Mouse (Mus musculus) midbrain, embryonic 16.5 days (tissue): ENCODE data around the gene Col2a1. TPM values are rescaled to one million over a fixed set of nuclear protein-coding genes. Genes with fewer than 3 reads are reported as not detected.
A peak's percentile ranks its signal among the peaks of the same experiment; 100 is the strongest.

Experiments used
- ATAC-seq: fragments of 200-750 bp; cut with Nextera tagmentation; 2 replicates; pipeline ENCODE4 v1.8.0; 2017; ENCODE audit warnings: moderate TSS enrichment
- H3K27ac ChIP-seq: fragments of 300-500 bp; sonication (generic); 2 replicates; pipeline ENCODE4 v1.5.1; 2014; ENCODE audit warnings: mild to moderate bottlenecking, low read length, mixed read lengths
- H3K27me3 ChIP-seq: fragments of 300-500 bp; sonication (generic); 2 replicates; pipeline ENCODE4 v1.6.1; 2014; ENCODE audit warnings: low read depth, low read length, mixed read lengths; ENCODE audit not compliant: control insufficient read depth, insufficient read depth
- H3K36me3 ChIP-seq: fragments of 300-500 bp; sonication (generic); 2 replicates; pipeline ENCODE4 v1.6.1; 2014; ENCODE audit warnings: mild to moderate bottlenecking, low read length, moderate library complexity, mixed read lengths; ENCODE audit not compliant: control insufficient read depth, insufficient read depth
- H3K4me1 ChIP-seq: fragments of 300-500 bp; sonication (generic); 2 replicates; pipeline ENCODE4 v1.6.1; 2014; ENCODE audit warnings: mild to moderate bottlenecking, low read length, mixed read lengths; ENCODE audit not compliant: control insufficient read depth, insufficient read depth
- H3K4me2 ChIP-seq: fragments of 300-500 bp; sonication (generic); 2 replicates; pipeline ENCODE4 v1.6.1; 2014; ENCODE audit warnings: mild to moderate bottlenecking, low read length, mixed read lengths
- H3K4me3 ChIP-seq: fragments of 300-500 bp; sonication (generic); 2 replicates; pipeline ENCODE4 v1.5.1; 2014; ENCODE audit warnings: low read depth, mild to moderate bottlenecking, low read length, moderate library complexity, mixed read lengths
- H3K9ac ChIP-seq: fragments of 300-500 bp; sonication (generic); 2 replicates; pipeline ENCODE4 v1.6.1; 2014; ENCODE audit warnings: low read depth, low read length, mixed read lengths
- H3K9me3 ChIP-seq: fragments of 300-500 bp; sonication (generic); replicated peaks from 2 replicates; pipeline ENCODE4 v1.6.1; 2014; ENCODE audit warnings: mild to moderate bottlenecking, low read length, mixed read lengths; ENCODE audit not compliant: control insufficient read depth, poor library complexity, severe bottlenecking
- WGBS: fragments of 180-500 bp; shearing (Covaris S2); extraction: QIAGEN DNeasy Blood & Tissue Kit; methylation state at CpG from one replicate; pipeline ENCODE4 v1.1.7; 2014; 5-methylcytosine and 5-hydroxymethylcytosine counted together
- polyA plus RNA-seq: library from polyadenylated mRNA; unstranded; fragments of >200 nt; fragmentation: Nextera tagmentation; extraction: Ambion mirVana; gene quantifications from 2 replicates; pipeline ENCODE4 v1.2.1, GENCODE M21; 2015

The Col2a1 gene
- polyA plus RNA-seq, 1 experiment from 2014 or later = 22.6 TPM

- H3K4me1 ChIP-seq = peaks cover 2% of the 10 kb centered on the region; the same call in 1 of the 2 replicates
- no peaks in the 10 kb centered on the region for H3K36me3 ChIP-seq
- no peaks in the 10 kb centered on the region for H3K9me3 ChIP-seq
- no peaks in the 10 kb centered on the region for H3K27me3 ChIP-seq
- no peak overlapping the region for H3K4me3 ChIP-seq
- ATAC-seq = no peak
- no peak overlapping the region for H3K27ac ChIP-seq
- no peak overlapping the region for H3K9ac ChIP-seq
- H3K4me2 ChIP-seq = no peak overlapping the region
- WGBS = 16% methylated on average over 4 of the region's 4 CpGs
These were observed 48.8 kb downstream of the Col2a1 start for GRCm38 (mm10) chr15:97955742-97956141.

GRCm38 (mm10) chr15:97955286-97955685 is 49.2 kb downstream of the Col2a1 start:
- Histone ChIP-seq H3K9me3 (no peaks in the 10 kb centered on the region), H3K4me2 (no peak overlapping the region), H3K9ac (no peak overlapping the region), H3K27me3 (no peaks in the 10 kb centered on the region), H3K36me3 (no peaks in the 10 kb centered on the region), H3K27ac (no peak overlapping the region), H3K4me1 (peaks cover 2% of the 10 kb centered on the region; the same call in 1 of the 2 replicates), H3K4me3 (no peak overlapping the region)
- 72% methylated on average over 1 of the region's 1 CpGs for WGBS
- ATAC-seq = no peak

DNA sequence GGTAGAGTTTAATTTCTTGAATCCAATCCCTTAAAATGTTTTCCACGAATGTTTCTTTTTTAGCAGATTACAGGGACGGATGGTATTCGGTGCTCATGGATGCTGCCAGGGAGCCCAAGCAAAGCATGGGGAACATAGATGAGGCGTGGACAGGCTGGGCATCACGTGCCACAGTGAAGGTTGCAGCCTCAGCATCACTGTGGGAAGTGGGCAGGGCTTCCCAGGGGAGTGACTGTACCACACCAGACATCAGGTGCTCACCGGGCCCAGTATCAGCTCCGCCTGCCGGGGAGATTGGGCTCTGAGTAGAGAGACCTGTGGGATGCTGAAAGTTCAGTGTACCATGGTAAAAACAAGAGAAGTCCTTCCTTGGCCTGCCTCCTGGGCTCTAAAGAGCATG is 49.8 kb downstream of the Col2a1 start:
- Histone ChIP-seq H3K27ac (no peak overlapping the region), H3K9me3 (no peaks in the 10 kb centered on the region), H3K4me3 (no peak overlapping the region), H3K9ac (no peak overlapping the region), H3K4me2 (no peak overlapping the region), H3K4me1 (peaks cover 2% of the 10 kb centered on the region; the same call in 1 of the 2 replicates), H3K27me3 (no peaks in the 10 kb centered on the region), H3K36me3 (no peaks in the 10 kb centered on the region)
- 88% methylated on average over 8 of the region's 8 CpGs for WGBS
- no peak for ATAC-seq

DNA sequence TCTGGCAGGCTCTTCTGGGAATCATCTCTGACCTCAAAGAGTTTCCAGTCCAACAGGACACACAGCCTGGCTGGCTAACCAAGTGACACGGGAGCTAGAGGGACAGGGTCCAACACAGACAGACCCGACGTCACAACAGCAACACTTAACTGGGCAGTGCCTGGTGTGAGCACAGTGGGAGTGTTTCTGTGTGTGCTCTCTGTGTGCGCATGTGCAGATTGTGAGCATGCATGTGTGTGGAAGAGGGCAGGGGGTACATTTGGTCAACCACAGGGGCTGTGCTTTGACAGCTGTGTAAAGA is 51.7 kb downstream of the Col2a1 start:
- Histone ChIP-seq H3K4me3 (no peak overlapping the region), H3K4me2 (peak overlapping the region; percentile 21), H3K9ac (no peak overlapping the region), H3K36me3 (no peaks in the 10 kb centered on the region), H3K9me3 (no peaks in the 10 kb centered on the region), H3K4me1 (peaks cover 2% of the 10 kb centered on the region; the same call in 1 of the 2 replicates), H3K27ac (no peak overlapping the region), H3K27me3 (no peaks in the 10 kb centered on the region)
- 0 out of 2 replicates have a peak, but pooled peaks have one; percentile 30 for ATAC-seq
- 75% methylated on average over 4 of the region's 4 CpGs for WGBS

GRCm38 (mm10) chr15:97952137-97952888 is 52.2 kb downstream of the Col2a1 start:
- ATAC-seq = peak; percentile 77
- Histone ChIP-seq H3K9ac (no peak overlapping the region), H3K27me3 (no peaks in the 10 kb centered on the region), H3K9me3 (no peaks in the 10 kb centered on the region), H3K4me1 (peaks cover 2% of the 10 kb centered on the region; the same call in 1 of the 2 replicates), H3K27ac (no peak overlapping the region), H3K4me2 (peak overlapping the region; percentile 21), H3K36me3 (no peaks in the 10 kb centered on the region), H3K4me3 (no peak overlapping the region)
- 13% methylated on average over 16 of the region's 16 CpGs for WGBS

GRCm38 (mm10) chr15:97950240-97950639 is 54.3 kb downstream of the Col2a1 start:
- Histone ChIP-seq H3K9ac (no peak overlapping the region), H3K4me3 (no peak overlapping the region), H3K27me3 (no peaks in the 10 kb centered on the region), H3K27ac (no peak overlapping the region), H3K9me3 (no peaks in the 10 kb centered on the region), H3K36me3 (no peaks in the 10 kb centered on the region), H3K4me2 (no peak overlapping the region), H3K4me1 (peaks cover 2% of the 10 kb centered on the region; the same call in 1 of the 2 replicates)
- no peak for ATAC-seq
- 82% methylated on average over 7 of the region's 7 CpGs for WGBS

DNA sequence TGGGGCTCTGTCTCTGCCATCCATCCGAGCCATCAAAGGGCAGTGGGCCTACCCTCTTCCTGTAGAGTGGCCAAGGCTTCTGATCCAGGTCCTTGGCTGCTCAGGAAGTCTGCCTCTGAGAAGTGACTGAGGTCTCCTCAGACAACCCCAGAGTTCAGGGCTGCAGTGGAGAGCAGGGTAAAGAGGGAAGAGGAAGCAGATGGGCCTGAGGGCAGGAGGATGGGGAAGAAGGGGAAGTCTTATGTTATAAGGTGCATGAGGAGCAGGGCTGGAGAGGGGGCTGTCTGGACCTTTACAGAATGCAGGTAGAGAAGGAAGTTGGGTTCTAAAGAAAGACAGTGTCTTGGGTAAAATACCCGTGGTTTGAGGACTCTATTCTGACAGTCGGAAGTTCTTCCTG is 54.8 kb downstream of the Col2a1 start:
- WGBS = 81% methylated on average over 3 of the region's 3 CpGs
- H3K4me1 ChIP-seq = peaks cover 2% of the 10 kb centered on the region; the same call in 1 of the 2 replicates
- ATAC-seq = no peak

DNA sequence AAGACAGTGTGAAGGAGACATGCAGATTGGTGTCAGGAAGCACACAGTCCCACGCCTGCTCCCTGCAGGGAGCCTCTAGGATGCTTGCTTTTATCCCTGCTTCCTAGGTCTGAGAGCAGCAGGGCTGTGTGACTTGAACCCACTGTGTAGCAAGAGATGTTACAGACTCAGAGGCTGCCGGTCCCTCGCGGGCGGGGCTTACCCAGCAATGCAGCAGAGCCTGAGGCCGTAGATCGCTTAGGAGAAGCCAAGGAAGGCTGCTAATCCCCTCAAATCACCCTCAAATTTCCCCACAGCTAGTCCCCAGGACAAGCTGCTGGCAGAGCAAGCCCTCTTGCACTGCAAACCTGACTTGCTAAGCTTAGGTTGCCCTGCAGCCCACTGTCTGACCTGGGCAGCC is 55.8 kb downstream of the Col2a1 start:
- no peak for ATAC-seq
- no peaks in the 10 kb centered on the region for H3K9me3 ChIP-seq
- H3K4me3 ChIP-seq = no peak overlapping the region
- no peaks in the 10 kb centered on the region for H3K36me3 ChIP-seq
- no peak overlapping the region for H3K9ac ChIP-seq
- H3K4me2 ChIP-seq = no peak overlapping the region
- H3K27me3 ChIP-seq = no peaks in the 10 kb centered on the region
- H3K4me1 ChIP-seq = peaks cover 2% of the 10 kb centered on the region; the same call in 1 of the 2 replicates
- no peak overlapping the region for H3K27ac ChIP-seq
- WGBS = 21% methylated on average over 7 of the region's 7 CpGs

More for the DNA sequence above, 54.8 kb downstream of the Col2a1 start:
- no peak overlapping the region for H3K4me3 ChIP-seq
- no peak overlapping the region for H3K4me2 ChIP-seq
- H3K36me3 ChIP-seq = no peaks in the 10 kb centered on the region
- H3K9ac ChIP-seq = no peak overlapping the region
- no peaks in the 10 kb centered on the region for H3K9me3 ChIP-seq
- H3K27ac ChIP-seq = no peak overlapping the region
- H3K27me3 ChIP-seq = no peaks in the 10 kb centered on the region

DNA sequence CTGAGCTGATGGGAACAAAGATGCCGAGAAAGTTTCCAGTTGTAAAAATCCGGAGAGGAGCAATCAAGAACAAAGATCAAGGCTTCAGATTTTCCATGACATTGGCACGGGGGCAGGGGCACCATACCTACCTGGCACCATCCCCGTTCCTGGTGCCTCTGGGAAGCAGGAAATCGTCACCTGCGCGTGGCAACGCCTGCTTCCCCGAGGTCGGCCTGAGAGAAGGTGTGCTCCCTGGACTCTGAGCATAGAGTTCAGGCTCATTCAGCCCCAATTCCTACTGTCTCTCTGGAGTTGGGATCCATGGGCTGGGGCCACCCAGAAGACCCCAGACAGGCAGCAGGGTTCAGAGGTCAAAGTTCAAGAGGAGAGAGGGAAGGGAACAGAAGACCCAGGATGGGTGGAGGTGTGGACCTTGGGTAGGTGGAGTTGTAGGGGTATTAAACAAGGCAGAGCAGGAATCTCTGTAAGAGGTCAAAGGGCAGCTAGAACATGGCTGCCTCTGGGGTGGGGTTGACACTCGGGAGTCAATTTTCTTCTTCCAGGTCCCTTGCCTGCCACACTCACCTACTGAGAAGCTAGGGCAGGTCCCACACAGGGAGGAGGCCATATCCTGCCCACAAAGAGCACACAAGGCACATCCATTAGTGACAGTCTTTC is 58.7 kb downstream of the Col2a1 start:
- H3K27ac ChIP-seq = no peak overlapping the region
- no peaks in the 10 kb centered on the region for H3K4me1 ChIP-seq
- H3K9ac ChIP-seq = no peak overlapping the region
- no peak overlapping the region for H3K4me3 ChIP-seq
- 89% methylated on average over 10 of the region's 11 CpGs for WGBS
- ATAC-seq = no peak
- H3K27me3 ChIP-seq = no peaks in the 10 kb centered on the region
- H3K4me2 ChIP-seq = no peak overlapping the region
- H3K9me3 ChIP-seq = no peaks in the 10 kb centered on the region
- H3K36me3 ChIP-seq = no peaks in the 10 kb centered on the region
